Mouse (Mus musculus) bone marrow, adult 2 months (tissue): ENCODE data around the gene Itpripl2.

Experiments used
- CTCF ChIP-seq: fragments of 200-500 bp; IDR thresholded peaks from 2 replicates; pipeline ENCODE4 v1.5.1; 2011; ENCODE audit warnings: low read length, control low read depth; ENCODE audit not compliant: control insufficient read depth, insufficient read depth
- POLR2A ChIP-seq: fragments of 200-500 bp; IDR thresholded peaks from 2 replicates; pipeline ENCODE4 v1.6.1; 2011; ENCODE audit warnings: low read depth, mild to moderate bottlenecking, control low read depth, low read length, borderline replicate concordance; ENCODE audit not compliant: control insufficient read depth

- TF ChIP-seq CTCF (no peak), POLR2A (no peak)
Observed at GRCm38 (mm10) chr7:118482001-118482400, 9.8 kb downstream of the Itpripl2 start.
